Mouse (Mus musculus): ENCODE measurements at regions not wholly inside any gene's neighbourhood (a gene's known extent, or its start where the extent isn't known, plus 50 kb on each side); places are given as distances from the start of the nearest gene placed in this dataset.

DNA sequence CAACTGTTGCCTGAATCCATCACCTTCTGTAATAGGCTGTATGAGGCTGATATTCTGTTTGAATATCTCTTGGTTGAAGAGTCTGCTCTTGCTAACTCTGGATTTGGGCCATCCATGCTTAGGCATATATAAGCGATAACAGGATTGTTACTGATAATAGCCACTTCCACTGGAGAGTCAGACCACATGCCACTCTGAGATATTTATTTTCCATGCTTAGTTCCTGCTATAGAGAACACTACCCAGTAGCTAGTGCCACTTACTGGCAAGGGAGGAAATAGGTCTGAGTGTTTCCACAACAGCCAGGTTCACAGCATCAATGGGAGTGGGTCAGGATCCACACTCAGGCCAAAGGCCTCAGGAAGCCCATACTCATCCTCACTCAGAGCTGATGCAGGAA, 53.6 kb upstream of the Rack1 start:
- Histone ChIP-seq H3K36me3 (ENCODE audit: control insufficient read depth, insufficient read depth, low read length) (no peaks in the 10 kb centered on the region), H3K9me3 (ENCODE audit: control insufficient read depth, low read length) (no peaks in the 10 kb centered on the region), H3K27me3 (replicated peaks; ENCODE audit: control insufficient read depth, insufficient read depth, low read length) (no peaks in the 10 kb centered on the region), H3K4me3 (ENCODE audit: low read length) (no peak overlapping the region), H3K4me2 (ENCODE audit: low read length) (no peak overlapping the region), H3K4me1 (ENCODE audit: control insufficient read depth, insufficient read depth, low read depth, low read length) (no peaks in the 10 kb centered on the region), H3K9ac (ENCODE audit: low read depth, low read length) (no peak overlapping the region), H3K27ac (ENCODE audit: low read depth, low read length) (no peak overlapping the region)
- WGBS = 97% methylated on average over 1 of the region's 1 CpGs
- no peak for ATAC-seq

DNA sequence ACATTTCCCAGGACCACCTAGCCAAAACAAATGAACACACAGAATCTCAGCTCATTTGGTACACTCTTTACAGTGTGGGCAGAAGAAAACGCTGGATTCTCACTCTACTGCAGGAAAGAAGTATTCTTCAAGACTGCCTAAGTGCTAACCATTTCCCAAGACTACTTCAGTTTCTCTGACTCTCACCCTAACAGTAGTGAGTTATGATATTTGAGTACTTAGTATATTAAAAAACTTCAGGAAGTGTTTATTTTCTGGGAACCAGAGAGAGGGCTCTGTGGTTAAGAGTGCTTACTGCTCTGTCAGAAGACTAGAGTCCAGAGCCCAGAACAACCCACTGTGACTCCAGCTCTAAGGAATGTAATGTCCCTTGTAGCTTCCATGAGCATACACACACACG, 52.1 kb upstream of the Rack1 start:
- 76% methylated on average over 2 of the region's 2 CpGs for WGBS
- H3K36me3 ChIP-seq (ENCODE audit: control insufficient read depth, insufficient read depth, low read length) = no peaks in the 10 kb centered on the region
- H3K4me2 ChIP-seq (ENCODE audit: low read length) = no peak overlapping the region
- H3K27ac ChIP-seq (ENCODE audit: low read depth, low read length) = no peak overlapping the region
- H3K27me3 ChIP-seq (replicated peaks; ENCODE audit: control insufficient read depth, insufficient read depth, low read length) = no peaks in the 10 kb centered on the region
- H3K4me3 ChIP-seq (ENCODE audit: low read length) = no peak overlapping the region
- ATAC-seq = no peak
- no peaks in the 10 kb centered on the region for H3K4me1 ChIP-seq (ENCODE audit: control insufficient read depth, insufficient read depth, low read depth, low read length)
- no peaks in the 10 kb centered on the region for H3K9me3 ChIP-seq (ENCODE audit: control insufficient read depth, low read length)
- no peak overlapping the region for H3K9ac ChIP-seq (ENCODE audit: low read depth, low read length)
